Mouse (Mus musculus): ENCODE measurements around the gene Alyref. TPM values are rescaled to one million over a fixed set of nuclear protein-coding genes. Genes with fewer than 3 reads are reported as not detected.

Alyref gene
- polyA plus RNA-seq, 1 experiment from 2014 or later: 448 TPM

DNA sequence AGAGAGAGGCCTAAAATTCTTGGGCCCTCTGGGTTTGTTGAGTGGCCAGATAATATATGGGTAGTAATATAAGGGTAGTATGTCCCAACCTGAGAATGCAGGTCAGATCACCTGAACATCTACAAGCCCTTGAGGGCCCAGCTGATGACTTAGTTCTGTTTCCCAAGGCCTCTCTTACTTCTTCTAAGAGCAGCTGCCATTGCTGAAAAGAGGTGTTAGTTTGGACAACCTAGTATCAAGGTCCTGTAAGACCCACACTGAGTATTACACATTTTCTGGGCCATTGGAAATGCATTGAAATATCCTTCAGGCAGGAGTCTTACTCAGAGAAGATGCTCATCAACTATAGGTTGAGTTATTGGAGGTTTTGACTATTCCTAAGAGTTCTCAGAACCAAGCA lies 22.2 kb downstream of the Alyref start:
- no peak overlapping the region for H3K4me2 ChIP-seq (ENCODE audit: low read length)
- peaks cover 41% of the 10 kb centered on the region for H3K36me3 ChIP-seq (ENCODE audit: control insufficient read depth, insufficient read depth, low read length)
- no peak overlapping the region for H3K9ac ChIP-seq (ENCODE audit: low read length)
- peaks cover 27% of the 10 kb centered on the region for H3K4me1 ChIP-seq (replicated peaks; ENCODE audit: control insufficient read depth, insufficient read depth, low read length)
- no peak overlapping the region for H3K4me3 ChIP-seq (ENCODE audit: low read depth, low read length)
- H3K27ac ChIP-seq (ENCODE audit: low read depth): no peak overlapping the region
- H3K27me3 ChIP-seq (replicated peaks; ENCODE audit: control insufficient read depth, insufficient read depth, low read length): no peaks in the 10 kb centered on the region
- H3K9me3 ChIP-seq (ENCODE audit: control insufficient read depth, low read length): no peaks in the 10 kb centered on the region
- no peak for ATAC-seq (replicated peaks; ENCODE audit: low FRiP score, low TSS enrichment, low read depth)
- no peak for DNase-seq (ENCODE audit: low spot score)

DNA sequence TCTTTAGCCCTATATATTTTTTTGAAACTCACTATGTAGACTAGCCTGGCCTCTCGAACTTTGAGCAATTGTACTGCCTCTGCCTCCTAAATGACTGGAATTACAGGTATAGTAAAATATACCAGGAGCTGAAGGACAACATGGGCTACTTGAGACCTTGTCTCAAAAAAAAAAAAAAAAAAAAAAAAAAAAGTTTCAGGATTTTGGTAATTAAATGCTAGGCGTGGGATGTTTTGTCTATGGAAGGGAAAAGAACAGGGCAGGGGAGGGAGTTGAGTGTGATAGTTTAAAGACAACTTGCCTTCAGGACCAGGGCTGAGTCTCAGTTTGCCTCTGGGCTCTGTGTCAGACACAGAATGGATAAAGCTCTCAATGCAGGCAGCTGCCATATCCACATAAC lies 23.1 kb downstream of the Alyref start:
- Histone ChIP-seq H3K9ac (ENCODE audit: low read length) (no peak overlapping the region), H3K27ac (ENCODE audit: low read depth) (no peak overlapping the region), H3K9me3 (ENCODE audit: control insufficient read depth, low read length) (no peaks in the 10 kb centered on the region)

DNA sequence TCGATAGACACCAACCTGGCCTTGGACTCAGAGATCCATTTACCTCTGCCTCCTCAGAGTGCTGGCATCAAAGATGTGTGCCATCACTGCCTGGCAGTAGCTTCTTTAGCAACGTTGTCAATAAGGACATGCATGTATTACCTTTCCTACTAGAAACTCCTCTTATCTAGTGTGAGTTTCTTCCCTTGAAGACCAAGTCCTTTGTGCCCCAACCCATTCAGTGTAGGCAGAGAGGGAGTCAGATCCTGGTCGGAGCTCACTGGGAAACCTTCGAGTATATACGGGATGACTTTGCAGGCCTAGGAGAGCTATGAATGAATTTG lies 23.9 kb downstream of the Alyref start:
- ATAC-seq (replicated peaks; ENCODE audit: low FRiP score, low TSS enrichment, low read depth): no peak
- Histone ChIP-seq H3K27me3 (replicated peaks; ENCODE audit: control insufficient read depth, insufficient read depth, low read length) (no peaks in the 10 kb centered on the region), H3K36me3 (ENCODE audit: control insufficient read depth, insufficient read depth, low read length) (peaks cover 45% of the 10 kb centered on the region), H3K4me1 (replicated peaks; ENCODE audit: control insufficient read depth, insufficient read depth, low read length) (peaks cover 16% of the 10 kb centered on the region), H3K9me3 (ENCODE audit: control insufficient read depth, low read length) (no peaks in the 10 kb centered on the region), H3K4me2 (ENCODE audit: low read length) (peak overlapping the region; percentile 85), H3K27ac (ENCODE audit: low read depth) (peak overlapping the region; percentile 95; the same call in 1 of the 2 replicates), H3K4me3 (ENCODE audit: low read depth, low read length) (peak overlapping the region; percentile 98), H3K9ac (ENCODE audit: low read length) (peak overlapping the region; percentile 94)
- WGBS: 44% methylated on average over 5 of the region's 5 CpGs
- DNase-seq (ENCODE audit: low spot score): no peak

More for the DNA sequence above, 23.1 kb downstream of the Alyref start:
- Histone ChIP-seq H3K4me1 (replicated peaks; ENCODE audit: control insufficient read depth, insufficient read depth, low read length) (peaks cover 24% of the 10 kb centered on the region), H3K36me3 (ENCODE audit: control insufficient read depth, insufficient read depth, low read length) (peaks cover 49% of the 10 kb centered on the region), H3K27me3 (replicated peaks; ENCODE audit: control insufficient read depth, insufficient read depth, low read length) (no peaks in the 10 kb centered on the region), H3K4me3 (ENCODE audit: low read depth, low read length) (no peak overlapping the region), H3K4me2 (ENCODE audit: low read length) (no peak overlapping the region)
- no peak for DNase-seq (ENCODE audit: low spot score)
- no peak for ATAC-seq (replicated peaks; ENCODE audit: low FRiP score, low TSS enrichment, low read depth)
- WGBS: 85% methylated on average over 2 of the region's 2 CpGs

DNA sequence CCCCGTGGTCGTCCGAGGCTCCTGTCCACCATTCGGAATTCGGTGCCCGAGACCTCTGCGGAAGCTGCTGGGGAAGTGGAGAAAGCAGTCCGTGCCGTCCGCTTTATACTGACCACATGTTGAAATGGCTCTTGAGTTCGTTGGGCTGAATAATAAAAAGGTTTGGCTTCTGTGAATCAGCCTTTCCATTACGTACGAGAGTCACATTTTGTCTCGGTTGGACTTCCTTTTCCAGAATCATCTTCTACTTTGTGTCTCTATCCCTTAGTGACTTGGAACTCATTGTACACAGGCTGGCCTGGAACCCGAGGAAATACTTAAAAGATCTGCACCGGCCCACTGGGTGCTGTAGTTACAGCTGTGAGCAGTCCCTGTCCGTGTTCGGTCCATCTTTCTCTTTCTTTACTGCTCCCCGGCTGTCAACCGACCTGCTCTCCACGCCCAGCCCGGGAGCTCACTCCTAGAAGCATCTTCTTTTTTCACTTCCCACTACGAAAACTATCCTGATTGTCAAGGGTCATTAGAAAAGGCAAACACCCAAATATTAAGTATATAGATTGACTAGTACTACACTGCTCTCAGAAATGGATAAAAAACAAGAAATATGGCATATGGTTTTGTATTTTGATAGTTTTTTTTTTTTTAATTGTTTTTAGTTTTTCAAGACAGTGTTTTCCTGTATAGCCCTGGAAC lies 24.4 kb downstream of the Alyref start:
- peak overlapping the region; percentile 94 for H3K9ac ChIP-seq (ENCODE audit: low read length)
- H3K27ac ChIP-seq (ENCODE audit: low read depth): peak overlapping the region; percentile 95
- peak overlapping the region; percentile 98 for H3K4me3 ChIP-seq (ENCODE audit: low read depth, low read length)
- peaks cover 15% of the 10 kb centered on the region for H3K4me1 ChIP-seq (replicated peaks; ENCODE audit: control insufficient read depth, insufficient read depth, low read length)
- no peaks in the 10 kb centered on the region for H3K27me3 ChIP-seq (replicated peaks; ENCODE audit: control insufficient read depth, insufficient read depth, low read length)
- H3K36me3 ChIP-seq (ENCODE audit: control insufficient read depth, insufficient read depth, low read length): peaks cover 42% of the 10 kb centered on the region
- ATAC-seq (replicated peaks; ENCODE audit: low FRiP score, low TSS enrichment, low read depth) (no peak), DNase-seq (ENCODE audit: low spot score) (no peak)
- no peaks in the 10 kb centered on the region for H3K9me3 ChIP-seq (ENCODE audit: control insufficient read depth, low read length)
- WGBS: under 1% methylated on average over 23 of the region's 23 CpGs
- peak overlapping the region; percentile 85 for H3K4me2 ChIP-seq (ENCODE audit: low read length)

DNA sequence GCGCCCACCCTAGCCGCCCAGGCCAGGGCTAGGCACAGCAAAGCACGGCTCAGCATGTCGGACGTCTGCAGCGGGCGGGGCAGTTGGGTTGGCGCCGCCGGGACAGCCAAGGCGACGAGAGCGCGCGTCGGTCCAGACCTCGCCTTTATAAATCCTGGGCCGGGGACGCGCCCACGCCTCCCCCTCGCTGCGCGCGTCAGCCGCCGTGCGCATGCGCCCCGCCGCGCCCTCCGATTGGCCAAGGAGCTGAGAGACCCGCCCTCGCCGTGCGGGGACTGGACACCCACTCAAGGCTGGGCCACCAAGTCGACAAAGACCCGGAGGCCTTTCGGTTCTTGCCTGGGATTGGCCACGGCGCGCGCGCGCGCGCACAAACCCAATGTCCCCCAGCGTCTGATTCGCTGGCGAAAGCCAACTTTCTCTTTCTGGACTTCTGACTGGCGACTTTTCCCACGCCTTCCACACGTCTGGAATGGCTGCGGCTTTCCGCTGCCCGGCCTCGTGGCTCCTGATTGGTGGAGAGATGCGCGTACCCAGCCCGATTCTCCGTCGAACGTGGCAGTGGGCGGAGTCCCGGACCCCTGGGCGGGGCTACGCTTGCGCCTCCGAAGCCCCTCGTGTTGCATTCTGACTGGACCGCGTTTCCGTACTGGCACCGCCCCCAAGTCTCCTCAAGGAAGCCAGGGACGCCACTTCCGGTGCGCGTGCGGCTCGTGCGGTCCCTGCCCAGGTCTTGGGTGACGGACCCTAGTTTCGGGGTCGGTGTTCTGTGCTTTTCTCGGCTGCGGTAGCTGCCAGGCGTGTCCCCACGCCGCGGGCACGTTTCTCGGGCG lies 25.2 kb downstream of the Alyref start, which contains the start of gene P4hb:
P4hb (minus strand) TSS at position 502 of the 833 bp plus-strand sequence.
- DNase-seq (ENCODE audit: low spot score): peak; percentile 99
- Histone ChIP-seq H3K4me1 (replicated peaks; ENCODE audit: control insufficient read depth, insufficient read depth, low read length) (peaks cover 15% of the 10 kb centered on the region), H3K36me3 (ENCODE audit: control insufficient read depth, insufficient read depth, low read length) (peaks cover 42% of the 10 kb centered on the region), H3K27ac (ENCODE audit: low read depth) (peak within 1 kb of the TSS; percentile 95), H3K4me3 (ENCODE audit: low read depth, low read length) (peak within 1 kb of the TSS; percentile 98), H3K4me2 (ENCODE audit: low read length) (peak within 1 kb of the TSS; percentile 85), H3K27me3 (replicated peaks; ENCODE audit: control insufficient read depth, insufficient read depth, low read length) (no peaks in the 10 kb centered on the region), H3K9ac (ENCODE audit: low read length) (peak within 1 kb of the TSS; percentile 94), H3K9me3 (ENCODE audit: control insufficient read depth, low read length) (no peaks in the 10 kb centered on the region)
- peak; percentile 96 for ATAC-seq (replicated peaks; ENCODE audit: low FRiP score, low TSS enrichment, low read depth)
- under 1% methylated on average over 94 of the region's 94 CpGs for WGBS

DNA sequence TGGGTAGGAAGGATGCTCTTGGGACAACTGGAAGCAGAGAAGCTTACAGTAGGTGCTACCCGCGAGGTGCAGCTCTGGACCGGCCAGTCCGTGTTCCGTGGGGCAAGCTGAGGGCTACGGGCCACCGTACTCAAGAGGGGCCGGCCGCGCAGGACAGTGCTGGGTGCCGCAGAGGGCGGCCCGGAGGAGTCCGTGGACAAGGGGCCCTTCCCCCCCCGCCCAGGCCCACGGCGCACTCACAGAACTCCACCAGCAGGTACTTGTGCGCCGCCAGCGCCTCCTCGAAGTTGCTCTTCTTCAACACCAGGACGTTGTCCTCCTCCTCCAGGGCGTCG lies 25.8 kb downstream of the Alyref start:
- peaks cover 42% of the 10 kb centered on the region for H3K36me3 ChIP-seq (ENCODE audit: control insufficient read depth, insufficient read depth, low read length)
- 0% methylated on average over 23 of the region's 24 CpGs for WGBS
- H3K4me3 ChIP-seq (ENCODE audit: low read depth, low read length): peak overlapping the region; percentile 98
- peaks cover 15% of the 10 kb centered on the region for H3K4me1 ChIP-seq (replicated peaks; ENCODE audit: control insufficient read depth, insufficient read depth, low read length)
- H3K27ac ChIP-seq (ENCODE audit: low read depth): peak overlapping the region; percentile 95
- H3K27me3 ChIP-seq (replicated peaks; ENCODE audit: control insufficient read depth, insufficient read depth, low read length): no peaks in the 10 kb centered on the region
- H3K4me2 ChIP-seq (ENCODE audit: low read length): peak overlapping the region; percentile 81
- peak; percentile 38 for ATAC-seq (replicated peaks; ENCODE audit: low FRiP score, low TSS enrichment, low read depth)
- no peaks in the 10 kb centered on the region for H3K9me3 ChIP-seq (ENCODE audit: control insufficient read depth, low read length)
- no peak for DNase-seq (ENCODE audit: low spot score)
- peak overlapping the region; percentile 94 for H3K9ac ChIP-seq (ENCODE audit: low read length)

DNA sequence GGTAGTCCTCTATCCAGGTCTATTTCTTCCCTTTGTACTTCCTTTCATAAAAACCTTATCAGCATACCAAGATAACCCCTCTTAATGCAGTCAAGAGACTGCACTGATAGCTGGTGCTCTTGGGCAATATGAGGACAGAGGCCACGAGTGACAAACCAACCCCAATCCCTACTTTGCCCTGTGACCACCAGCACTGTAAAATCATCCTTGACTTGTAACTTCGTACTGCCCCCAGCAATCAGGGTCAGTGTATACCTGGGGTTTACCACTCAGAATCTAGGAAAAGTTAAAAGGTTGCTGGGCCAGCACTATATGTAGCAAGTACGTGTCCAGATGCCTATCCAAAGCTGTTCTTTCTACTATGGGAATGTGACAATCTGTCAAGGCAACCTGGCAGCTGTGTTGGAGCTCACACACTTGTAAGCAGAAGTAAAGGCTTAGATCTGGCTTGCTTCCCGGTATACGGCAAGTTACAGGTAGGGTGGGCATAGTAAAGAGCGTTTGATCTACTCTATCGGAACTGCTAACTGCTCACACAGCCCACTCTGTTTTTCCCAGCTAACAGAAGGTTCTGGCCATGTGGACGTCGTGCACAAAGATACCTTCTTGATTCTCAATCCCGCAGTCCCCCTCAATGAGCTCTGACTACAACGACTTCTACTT lies 26.3 kb downstream of the Alyref start:
- Histone ChIP-seq H3K9me3 (ENCODE audit: control insufficient read depth, low read length) (no peaks in the 10 kb centered on the region), H3K4me2 (ENCODE audit: low read length) (peak overlapping the region; percentile 81), H3K27me3 (replicated peaks; ENCODE audit: control insufficient read depth, insufficient read depth, low read length) (no peaks in the 10 kb centered on the region), H3K4me3 (ENCODE audit: low read depth, low read length) (peak overlapping the region; percentile 98), H3K36me3 (ENCODE audit: control insufficient read depth, insufficient read depth, low read length) (peaks cover 42% of the 10 kb centered on the region), H3K9ac (ENCODE audit: low read length) (peak overlapping the region; percentile 94), H3K4me1 (replicated peaks; ENCODE audit: control insufficient read depth, insufficient read depth, low read length) (peaks cover 15% of the 10 kb centered on the region), H3K27ac (ENCODE audit: low read depth) (peak overlapping the region; percentile 95)
- ATAC-seq (replicated peaks; ENCODE audit: low FRiP score, low TSS enrichment, low read depth): no peak
- DNase-seq (ENCODE audit: low spot score): no peak
- 7% methylated on average over 11 of the region's 11 CpGs for WGBS

DNA sequence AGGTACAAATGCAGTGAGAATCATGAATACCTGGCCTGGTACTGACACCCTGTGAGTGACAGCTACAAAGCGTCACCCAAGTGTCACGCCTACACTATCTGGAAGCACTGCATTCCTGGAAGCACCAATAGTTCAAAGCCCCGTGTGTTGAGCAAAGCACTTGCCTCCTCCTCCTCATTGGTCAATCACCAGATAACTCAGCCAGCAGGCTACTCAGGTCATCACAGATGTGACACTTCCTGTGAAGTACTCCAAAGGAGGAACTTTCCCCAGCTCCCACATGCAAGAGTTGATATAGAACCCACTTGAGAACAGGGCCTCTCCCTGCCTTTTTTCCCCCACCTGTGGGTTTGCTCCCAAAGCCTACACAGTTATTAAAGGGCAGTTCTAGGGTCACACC lies 27.0 kb downstream of the Alyref start:
- 76% methylated on average over 3 of the region's 3 CpGs for WGBS
- Histone ChIP-seq H3K4me1 (replicated peaks; ENCODE audit: control insufficient read depth, insufficient read depth, low read length) (peaks cover 15% of the 10 kb centered on the region), H3K27ac (ENCODE audit: low read depth) (no peak overlapping the region), H3K4me3 (ENCODE audit: low read depth, low read length) (peak overlapping the region; percentile 98), H3K27me3 (replicated peaks; ENCODE audit: control insufficient read depth, insufficient read depth, low read length) (no peaks in the 10 kb centered on the region), H3K9ac (ENCODE audit: low read length) (peak overlapping the region; percentile 94; the same call in 1 of the 2 replicates), H3K4me2 (ENCODE audit: low read length) (peak overlapping the region; percentile 81), H3K9me3 (ENCODE audit: control insufficient read depth, low read length) (no peaks in the 10 kb centered on the region), H3K36me3 (ENCODE audit: control insufficient read depth, insufficient read depth, low read length) (peaks cover 47% of the 10 kb centered on the region)
- DNase-seq (ENCODE audit: low spot score) (no peak), ATAC-seq (replicated peaks; ENCODE audit: low FRiP score, low TSS enrichment, low read depth) (no peak)

Data from intestine, embryonic 14.5 days (tissue).